Mouse (Mus musculus) stomach, postnatal 0 days (tissue): ENCODE measurements around the gene Trappc6b. TPM values are rescaled to one million over a fixed set of nuclear protein-coding genes. Genes with fewer than 3 reads are reported as not detected.
"Not testable (repeated sequence)": the region's sequence is repeated elsewhere in the genome, so short reads cannot be mapped to it uniquely, and the experiment has no call there.

Experiments
- ATAC-seq: fragments of 200-750 bp; cut with Nextera tagmentation; 2 replicates; pipeline ENCODE4 v1.8.0; 2017; ENCODE audit not compliant: low FRiP score, low TSS enrichment
- DNase-seq: peaks from one replicate; pipeline ENCODE4 v3.0.0-alpha.2; 2016; ENCODE audit warnings: low spot score
- H3K27ac ChIP-seq: fragments of 300-500 bp; sonication (generic); replicated peaks from 2 replicates; pipeline ENCODE4 v1.5.1; 2014; ENCODE audit warnings: mild to moderate bottlenecking, control low read depth
- H3K27me3 ChIP-seq: fragments of 300-500 bp; sonication (generic); 2 replicates; pipeline ENCODE4 v1.6.1; 2014; ENCODE audit warnings: low read length; ENCODE audit not compliant: control insufficient read depth, insufficient read depth
- H3K36me3 ChIP-seq: fragments of 300-500 bp; sonication (generic); 2 replicates; pipeline ENCODE4 v1.6.1; 2014; ENCODE audit warnings: low read length, mixed read lengths; ENCODE audit not compliant: control insufficient read depth, insufficient read depth
- H3K4me1 ChIP-seq: fragments of 300-500 bp; sonication (generic); replicated peaks from 2 replicates; pipeline ENCODE4 v1.6.1; 2014; ENCODE audit warnings: antibody characterized with exemption; ENCODE audit not compliant: control insufficient read depth, insufficient read depth
- H3K4me2 ChIP-seq: fragments of 300-500 bp; sonication (generic); replicated peaks from 2 replicates; pipeline ENCODE4 v1.6.1; 2014; ENCODE audit warnings: low read depth, mild to moderate bottlenecking, control low read depth, moderate library complexity
- H3K4me3 ChIP-seq: fragments of 300-500 bp; sonication (generic); 2 replicates; pipeline ENCODE4 v1.5.1; 2014; ENCODE audit warnings: low read depth, low read length, control low read depth
- H3K9ac ChIP-seq: fragments of 300-500 bp; sonication (generic); 2 replicates; pipeline ENCODE4 v1.6.1; 2014; ENCODE audit warnings: mild to moderate bottlenecking, low read length, control low read depth, mixed read lengths
- H3K9me3 ChIP-seq: fragments of 300-500 bp; sonication (generic); 2 replicates; pipeline ENCODE4 v1.6.1; 2016; ENCODE audit warnings: low read length; ENCODE audit not compliant: control insufficient read depth
- CTCF ChIP-seq: IDR thresholded peaks from 2 replicates; pipeline ENCODE4 v1.5.1; 2016; ENCODE audit warnings: antibody characterized with exemption, low read depth, mild to moderate bottlenecking, moderate library complexity
- EP300 ChIP-seq: optimal IDR thresholded peaks from 2 replicates; pipeline ENCODE3; 2016; ENCODE audit warnings: antibody characterized with exemption
- WGBS: fragments of 180-500 bp; shearing (Covaris S2); extraction: QIAGEN DNeasy Blood & Tissue Kit; methylation state at CpG from one replicate; pipeline ENCODE4 v1.1.7; 2014; 5-methylcytosine and 5-hydroxymethylcytosine counted together
- polyA plus RNA-seq: library from polyadenylated mRNA; unstranded; fragments of >200 nt; fragmentation: Nextera tagmentation; extraction: Ambion mirVana; gene quantifications from 2 replicates; pipeline ENCODE4 v1.2.1, GENCODE M21; 2015

Gene Trappc6b
- polyA plus RNA-seq, 1 experiment from 2014 or later = 82.2 TPM

- ATAC-seq (no peak), DNase-seq (no peak)
- Histone ChIP-seq H3K36me3 (no peaks in the 10 kb centered on the region), H3K4me3 (no peak overlapping the region), H3K9me3 (no peaks in the 10 kb centered on the region), H3K4me1 (0 out of 2 replicates have a peak, but pooled peaks cover 2% of the 10 kb centered on the region), H3K9ac (no peak overlapping the region), H3K27ac (no peak overlapping the region), H3K4me2 (no peak overlapping the region), H3K27me3 (no peaks in the 10 kb centered on the region)
- 77% methylated on average over 8 of the region's 8 CpGs for WGBS
- no peak for TF ChIP-seq CTCF
- no peak for TF ChIP-seq EP300
Observed at GRCm38 (mm10) chr12:59064837-59065236, 3.6 kb upstream of the Trappc6b start.

DNA sequence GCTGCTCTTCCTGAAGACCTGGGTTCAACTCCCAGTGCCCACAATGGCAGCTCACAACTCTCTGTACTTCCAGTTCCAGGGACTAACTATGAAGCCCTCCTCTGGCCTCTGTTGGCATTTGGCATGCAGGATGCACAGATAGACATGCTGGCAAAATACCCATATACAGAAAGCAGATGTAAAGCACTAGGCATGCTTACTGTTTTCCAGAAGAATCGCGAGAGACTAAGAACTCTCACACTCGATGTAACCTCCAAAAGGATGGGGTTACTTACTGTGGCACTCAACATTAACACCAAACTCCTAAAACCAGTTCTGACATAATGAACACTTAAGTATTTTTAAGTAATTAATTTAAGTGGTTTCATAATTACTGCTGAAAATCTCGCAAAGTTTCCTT, 950 bp downstream of the Trappc6b start:
- DNase-seq = no peak
- H3K9me3 ChIP-seq = no peaks in the 10 kb centered on the region
- H3K9ac ChIP-seq = peak overlapping the region; percentile 91
- peak overlapping the region; percentile 74 for H3K4me3 ChIP-seq
- 0 out of 2 replicates have a peak, but pooled peaks cover 2% of the 10 kb centered on the region for H3K4me1 ChIP-seq
- no peak for ATAC-seq
- H3K27me3 ChIP-seq = no peaks in the 10 kb centered on the region
- TF ChIP-seq EP300 (no peak), CTCF (no peak)
- peak overlapping the region; percentile 97 for H3K27ac ChIP-seq
- no peaks in the 10 kb centered on the region; the same call in 1 of the 2 replicates for H3K36me3 ChIP-seq
- peak overlapping the region; percentile 67 for H3K4me2 ChIP-seq
- WGBS = 37% methylated on average over 4 of the region's 4 CpGs

- H3K36me3 ChIP-seq, H3K4me2 ChIP-seq, H3K27ac ChIP-seq, H3K9me3 ChIP-seq, ATAC-seq, H3K4me3 ChIP-seq, H3K9ac ChIP-seq, H3K27me3 ChIP-seq, H3K4me1 ChIP-seq, DNase-seq: not testable (repeated sequence)
- 81% methylated on average over 5 of the region's 5 CpGs for WGBS
Observed at GRCm38 (mm10) chr12:59058242-59058641, 3.0 kb downstream of the Trappc6b start.

- Histone ChIP-seq H3K27me3 (no peaks in the 10 kb centered on the region), H3K36me3 (no peaks in the 10 kb centered on the region; the same call in 1 of the 2 replicates), H3K4me2 (no peak overlapping the region), H3K4me3 (no peak overlapping the region), H3K9ac (no peak overlapping the region), H3K4me1 (0 out of 2 replicates have a peak, but pooled peaks cover 2% of the 10 kb centered on the region), H3K27ac (no peak overlapping the region), H3K9me3 (no peaks in the 10 kb centered on the region)
- TF ChIP-seq EP300 = no peak
- TF ChIP-seq CTCF = no peak
- WGBS = 97% methylated on average over 11 of the region's 11 CpGs
- DNase-seq (no peak), ATAC-seq (no peak)
Observed at GRCm38 (mm10) chr12:59056222-59056621, 5.0 kb downstream of the Trappc6b start.

GRCm38 (mm10) chr12:59055196-59055850, 5.9 kb downstream of the Trappc6b start:
- 0 out of 2 replicates have a peak, but pooled peaks cover 2% of the 10 kb centered on the region for H3K4me1 ChIP-seq

DNA sequence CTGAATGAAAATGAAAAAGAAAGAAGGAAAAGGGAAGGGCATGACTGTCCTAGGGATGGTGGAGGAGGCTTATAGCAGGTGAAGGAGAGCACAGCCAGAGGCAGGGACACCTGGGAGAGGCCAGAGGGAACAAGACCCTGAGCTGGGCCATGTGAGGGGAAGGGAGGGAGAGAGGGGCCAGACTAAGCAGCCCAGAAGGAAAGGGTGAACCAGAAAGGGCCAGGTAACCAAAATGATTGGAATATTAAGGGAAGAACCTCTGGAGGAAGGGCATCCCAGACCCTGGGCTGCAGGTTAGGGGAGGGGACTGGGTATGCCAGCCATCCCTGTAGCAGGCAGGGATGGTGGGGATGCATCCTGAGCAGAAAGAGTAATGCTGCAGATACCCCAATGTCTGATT, 7.3 kb downstream of the Trappc6b start:
- H3K9ac ChIP-seq = no peak overlapping the region
- no peak for TF ChIP-seq CTCF
- TF ChIP-seq EP300 = no peak
- DNase-seq (no peak), ATAC-seq (no peak)
- H3K27ac ChIP-seq = no peak overlapping the region
- H3K9me3 ChIP-seq = no peaks in the 10 kb centered on the region
- H3K27me3 ChIP-seq = no peaks in the 10 kb centered on the region
- no peak overlapping the region for H3K4me3 ChIP-seq
- no peaks in the 10 kb centered on the region; the same call in 1 of the 2 replicates for H3K36me3 ChIP-seq
- H3K4me2 ChIP-seq = no peak overlapping the region
- no peaks in the 10 kb centered on the region for H3K4me1 ChIP-seq

More at GRCm38 (mm10) chr12:59055196-59055850, 5.9 kb downstream of the Trappc6b start:
- H3K4me2 ChIP-seq = no peak overlapping the region
- no peaks in the 10 kb centered on the region for H3K9me3 ChIP-seq
- WGBS = 58% methylated on average over 4 of the region's 4 CpGs
- no peak overlapping the region for H3K4me3 ChIP-seq
- TF ChIP-seq CTCF = no peak
- TF ChIP-seq EP300 = no peak
- no peak for DNase-seq
- no peaks in the 10 kb centered on the region for H3K27me3 ChIP-seq
- ATAC-seq = no peak
- H3K27ac ChIP-seq = 0 out of 2 replicates have a peak overlapping the region, but pooled peaks have one; percentile 35
- H3K36me3 ChIP-seq = no peaks in the 10 kb centered on the region; the same call in 1 of the 2 replicates
- no peak overlapping the region for H3K9ac ChIP-seq
